Mouse (Mus musculus): Measurements from ENCODE around the gene Nfkb2. TPM values are rescaled to one million over a fixed set of nuclear protein-coding genes. Genes with fewer than 3 reads are reported as not detected.

Gene Nfkb2
- polyA plus RNA-seq, 1 experiment from 2014 or later, result 4.2 TPM

DNA sequence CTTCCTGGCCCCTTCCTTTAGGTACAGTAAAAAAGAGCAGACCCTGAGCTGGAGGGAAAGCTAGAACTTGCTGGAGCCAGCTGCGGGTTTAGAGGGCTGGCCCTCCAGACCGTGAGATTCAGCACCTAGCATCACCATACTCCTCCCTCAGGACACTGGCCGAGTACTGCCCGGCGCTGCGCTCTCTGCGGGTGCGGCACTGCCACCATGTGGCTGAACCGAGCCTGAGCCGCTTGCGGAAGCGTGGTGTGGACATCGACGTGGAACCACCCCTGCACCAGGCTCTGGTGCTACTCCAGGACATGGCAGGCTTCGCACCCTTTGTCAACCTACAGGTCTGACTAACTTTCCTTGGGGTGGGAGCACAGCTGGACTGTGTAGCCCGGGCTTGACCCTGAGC lies 25.8 kb downstream of the Nfkb2 start:
- H3K9me3 ChIP-seq (ENCODE audit: control insufficient read depth, low read length), result no peaks in the 10 kb centered on the region
- 4% methylated on average over 16 of the region's 16 CpGs for WGBS
- peaks cover 2% of the 10 kb centered on the region; the same call in 1 of the 2 replicates for H3K36me3 ChIP-seq (ENCODE audit: control insufficient read depth, insufficient read depth, low read length)
- H3K27me3 ChIP-seq (ENCODE audit: control insufficient read depth, insufficient read depth, low read length), result peaks cover 9% of the 10 kb centered on the region; the same call in 1 of the 2 replicates
- H3K4me2 ChIP-seq (ENCODE audit: low read depth, low read length, severe bottlenecking), result 0 out of 2 replicates have a peak overlapping the region, but pooled peaks have one; percentile 18
- ATAC-seq (replicated peaks; ENCODE audit: low FRiP score) (peak; percentile 32; the same call in 1 of the 2 replicates), DNase-seq (ENCODE audit: low spot score) (peak; percentile 85)
- H3K4me3 ChIP-seq (ENCODE audit: low read depth, low read length), result no peak overlapping the region
- no peak overlapping the region for H3K27ac ChIP-seq (ENCODE audit: low read depth, low read length)
- H3K9ac ChIP-seq (ENCODE audit: low read length), result no peak overlapping the region
- H3K4me1 ChIP-seq (replicated peaks; ENCODE audit: control insufficient read depth, insufficient read depth, low read length), result peaks cover 20% of the 10 kb centered on the region

DNA sequence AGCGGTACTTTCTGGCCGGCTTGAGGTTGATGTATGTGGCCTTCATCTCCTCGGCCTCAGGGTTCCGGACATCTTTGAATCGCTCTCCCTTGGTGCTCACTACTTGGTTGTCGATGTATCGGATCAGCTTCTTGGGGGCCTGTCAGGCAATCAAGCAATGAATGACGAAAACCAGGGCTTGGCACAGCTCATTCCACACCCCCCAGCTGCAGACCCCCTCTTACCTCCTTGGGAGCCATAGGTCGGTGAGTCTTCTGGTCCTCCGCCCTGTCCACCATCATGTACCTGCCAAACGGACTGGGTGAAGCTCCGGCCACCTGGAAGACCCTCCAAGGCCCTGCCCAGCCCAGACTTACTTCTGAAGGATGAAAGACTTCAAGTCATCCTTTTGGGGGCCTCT lies 26.6 kb downstream of the Nfkb2 start:
- H3K4me3 ChIP-seq (ENCODE audit: low read depth, low read length), result no peak overlapping the region
- no peak overlapping the region for H3K4me2 ChIP-seq (ENCODE audit: low read depth, low read length, severe bottlenecking)
- no peak for DNase-seq (ENCODE audit: low spot score)
- peaks cover 4% of the 10 kb centered on the region; the same call in 1 of the 2 replicates for H3K27me3 ChIP-seq (ENCODE audit: control insufficient read depth, insufficient read depth, low read length)
- H3K27ac ChIP-seq (ENCODE audit: low read depth, low read length), result no peak overlapping the region
- H3K4me1 ChIP-seq (replicated peaks; ENCODE audit: control insufficient read depth, insufficient read depth, low read length), result peaks cover 20% of the 10 kb centered on the region
- H3K9ac ChIP-seq (ENCODE audit: low read length), result no peak overlapping the region
- no peaks in the 10 kb centered on the region for H3K9me3 ChIP-seq (ENCODE audit: control insufficient read depth, low read length)
- no peak for ATAC-seq (replicated peaks; ENCODE audit: low FRiP score)
- 91% methylated on average over 12 of the region's 12 CpGs for WGBS
- peaks cover 2% of the 10 kb centered on the region; the same call in 1 of the 2 replicates for H3K36me3 ChIP-seq (ENCODE audit: control insufficient read depth, insufficient read depth, low read length)

- Histone ChIP-seq H3K9me3 (ENCODE audit: control insufficient read depth, low read length) (no peaks in the 10 kb centered on the region), H3K4me1 (replicated peaks; ENCODE audit: control insufficient read depth, insufficient read depth, low read length) (peaks cover 17% of the 10 kb centered on the region), H3K9ac (ENCODE audit: low read length) (no peak overlapping the region), H3K4me3 (ENCODE audit: low read depth, low read length) (no peak overlapping the region), H3K27ac (ENCODE audit: low read depth, low read length) (no peak overlapping the region), H3K27me3 (ENCODE audit: control insufficient read depth, insufficient read depth, low read length) (peaks cover 3% of the 10 kb centered on the region; the same call in 1 of the 2 replicates), H3K36me3 (ENCODE audit: control insufficient read depth, insufficient read depth, low read length) (peaks cover 2% of the 10 kb centered on the region; the same call in 1 of the 2 replicates), H3K4me2 (ENCODE audit: low read depth, low read length, severe bottlenecking) (no peak overlapping the region)
- no peak for ATAC-seq (replicated peaks; ENCODE audit: low FRiP score)
- 92% methylated on average over 14 of the region's 14 CpGs for WGBS
- DNase-seq (ENCODE audit: low spot score), result no peak
Observed at GRCm38 (mm10) chr19:46331326-46331725, 27.2 kb downstream of the Nfkb2 start.

- 88% methylated on average over 3 of the region's 3 CpGs for WGBS
- no peak for DNase-seq (ENCODE audit: low spot score)
- H3K27me3 ChIP-seq (ENCODE audit: control insufficient read depth, insufficient read depth, low read length), result no peaks in the 10 kb centered on the region
- H3K9ac ChIP-seq (ENCODE audit: low read length), result no peak overlapping the region
- ATAC-seq (replicated peaks; ENCODE audit: low FRiP score), result no peak
- H3K4me2 ChIP-seq (ENCODE audit: low read depth, low read length, severe bottlenecking), result no peak overlapping the region
- no peak overlapping the region for H3K4me3 ChIP-seq (ENCODE audit: low read depth, low read length)
- peaks cover 2% of the 10 kb centered on the region; the same call in 1 of the 2 replicates for H3K36me3 ChIP-seq (ENCODE audit: control insufficient read depth, insufficient read depth, low read length)
- no peaks in the 10 kb centered on the region for H3K9me3 ChIP-seq (ENCODE audit: control insufficient read depth, low read length)
- H3K4me1 ChIP-seq (replicated peaks; ENCODE audit: control insufficient read depth, insufficient read depth, low read length), result peaks cover 11% of the 10 kb centered on the region
- H3K27ac ChIP-seq (ENCODE audit: low read depth, low read length), result no peak overlapping the region
Observed at GRCm38 (mm10) chr19:46331936-46332335, 27.8 kb downstream of the Nfkb2 start.

GRCm38 (mm10) chr19:46332721-46333339 lies 28.7 kb downstream of the Nfkb2 start:
- H3K27me3 ChIP-seq (ENCODE audit: control insufficient read depth, insufficient read depth, low read length), result no peaks in the 10 kb centered on the region
- no peaks in the 10 kb centered on the region for H3K9me3 ChIP-seq (ENCODE audit: control insufficient read depth, low read length)
- H3K4me1 ChIP-seq (replicated peaks; ENCODE audit: control insufficient read depth, insufficient read depth, low read length), result peaks cover 15% of the 10 kb centered on the region
- no peak overlapping the region for H3K9ac ChIP-seq (ENCODE audit: low read length)
- peaks cover 2% of the 10 kb centered on the region; the same call in 1 of the 2 replicates for H3K36me3 ChIP-seq (ENCODE audit: control insufficient read depth, insufficient read depth, low read length)
- WGBS, result 38% methylated on average over 7 of the region's 7 CpGs
- ATAC-seq (replicated peaks; ENCODE audit: low FRiP score) (no peak), DNase-seq (ENCODE audit: low spot score) (no peak)
- no peak overlapping the region for H3K4me3 ChIP-seq (ENCODE audit: low read depth, low read length)
- H3K27ac ChIP-seq (ENCODE audit: low read depth, low read length), result no peak overlapping the region
- H3K4me2 ChIP-seq (ENCODE audit: low read depth, low read length, severe bottlenecking), result no peak overlapping the region

- WGBS, result 90% methylated on average over 3 of the region's 3 CpGs
Observed at GRCm38 (mm10) chr19:46333906-46334305, 29.8 kb downstream of the Nfkb2 start.

DNA sequence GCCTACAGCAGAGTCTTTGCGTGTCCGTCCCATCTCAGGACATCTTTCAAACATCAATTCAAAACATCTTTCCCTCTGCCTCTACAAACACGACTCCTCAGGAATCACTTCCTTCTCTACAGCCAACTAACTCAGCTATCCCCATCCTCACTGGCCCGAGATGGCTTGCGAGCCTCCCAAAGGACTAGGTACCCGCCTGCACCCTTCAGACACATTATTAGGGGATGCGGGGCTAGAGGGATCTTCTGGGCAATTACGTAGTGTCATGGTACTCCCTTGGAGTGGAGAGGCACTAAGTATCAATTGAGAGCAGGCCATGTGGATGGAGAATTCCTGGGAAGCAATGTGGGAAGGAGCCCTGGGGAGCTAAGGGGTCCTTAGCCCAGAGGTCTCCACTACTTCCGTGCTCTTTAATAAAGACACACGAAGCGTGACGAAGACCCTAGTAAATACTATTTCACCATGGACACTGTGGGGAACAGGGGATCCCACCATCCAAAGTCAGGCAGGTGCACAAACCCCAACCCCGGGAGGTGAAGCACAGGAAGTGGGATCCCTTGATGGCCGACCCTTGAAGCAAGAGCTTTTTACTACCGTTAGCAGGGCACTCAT lies 33.7 kb downstream of the Nfkb2 start:
- Histone ChIP-seq H3K27ac (ENCODE audit: low read depth, low read length) (no peak overlapping the region), H3K27me3 (ENCODE audit: control insufficient read depth, insufficient read depth, low read length) (no peaks in the 10 kb centered on the region), H3K4me1 (replicated peaks; ENCODE audit: control insufficient read depth, insufficient read depth, low read length) (peaks cover 7% of the 10 kb centered on the region), H3K4me2 (ENCODE audit: low read depth, low read length, severe bottlenecking) (peak overlapping the region; percentile 64), H3K36me3 (ENCODE audit: control insufficient read depth, insufficient read depth, low read length) (no peaks in the 10 kb centered on the region), H3K9ac (ENCODE audit: low read length) (peak overlapping the region; percentile 69), H3K9me3 (ENCODE audit: control insufficient read depth, low read length) (no peaks in the 10 kb centered on the region), H3K4me3 (ENCODE audit: low read depth, low read length) (peak overlapping the region; percentile 54)
- ATAC-seq (replicated peaks; ENCODE audit: low FRiP score) (peak; percentile 16), DNase-seq (ENCODE audit: low spot score) (no peak)
- WGBS, result 33% methylated on average over 15 of the region's 15 CpGs

More at GRCm38 (mm10) chr19:46333906-46334305, 29.8 kb downstream of the Nfkb2 start:
- H3K9me3 ChIP-seq (ENCODE audit: control insufficient read depth, low read length), result no peaks in the 10 kb centered on the region
- ATAC-seq (replicated peaks; ENCODE audit: low FRiP score), result no peak
- H3K4me3 ChIP-seq (ENCODE audit: low read depth, low read length), result no peak overlapping the region
- no peak overlapping the region for H3K27ac ChIP-seq (ENCODE audit: low read depth, low read length)
- DNase-seq (ENCODE audit: low spot score), result no peak
- no peak overlapping the region for H3K4me2 ChIP-seq (ENCODE audit: low read depth, low read length, severe bottlenecking)
- H3K36me3 ChIP-seq (ENCODE audit: control insufficient read depth, insufficient read depth, low read length), result peaks cover 2% of the 10 kb centered on the region; the same call in 1 of the 2 replicates
- H3K9ac ChIP-seq (ENCODE audit: low read length), result no peak overlapping the region
- H3K4me1 ChIP-seq (replicated peaks; ENCODE audit: control insufficient read depth, insufficient read depth, low read length), result peaks cover 16% of the 10 kb centered on the region
- no peaks in the 10 kb centered on the region for H3K27me3 ChIP-seq (ENCODE audit: control insufficient read depth, insufficient read depth, low read length)

DNA sequence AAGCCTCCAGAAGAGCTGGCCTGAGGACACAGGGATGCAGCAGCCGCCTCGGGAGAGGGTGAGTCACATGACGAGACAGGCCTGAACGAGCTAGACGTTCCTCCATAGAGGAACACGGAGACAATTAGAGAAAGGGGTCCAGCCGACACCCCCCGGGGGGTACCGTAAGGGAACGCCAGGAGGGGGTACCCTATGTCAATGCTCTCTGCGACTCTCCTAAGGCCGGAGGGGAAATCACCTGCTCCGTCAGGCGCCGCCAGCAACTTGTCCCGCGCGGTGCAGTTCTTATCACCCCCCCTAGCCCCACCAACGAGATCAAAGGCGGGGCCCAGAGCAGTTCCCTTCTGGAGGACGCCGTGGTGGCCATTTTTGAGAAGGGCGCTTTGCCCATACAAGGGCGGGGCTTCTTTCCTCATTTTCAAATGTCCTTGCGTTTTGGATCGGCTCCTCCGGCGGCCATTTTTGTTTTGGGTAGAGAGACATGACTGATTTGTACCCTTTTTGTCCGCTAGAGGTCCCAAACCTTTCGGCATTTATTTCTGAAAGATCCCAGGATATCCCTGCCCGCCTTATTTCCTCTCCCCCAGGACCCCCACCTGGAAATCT lies 34.3 kb downstream of the Nfkb2 start, which contains the start of gene Cuedc2:
Gene Cuedc2 (minus strand): TSS at position 372 of the 606 bp plus-strand sequence.
- DNase-seq (ENCODE audit: low spot score) (peak; percentile 97), ATAC-seq (replicated peaks; ENCODE audit: low FRiP score) (peak; percentile 90)
- Histone ChIP-seq H3K4me2 (ENCODE audit: low read depth, low read length, severe bottlenecking) (peak within 1 kb of the TSS; percentile 64), H3K4me3 (ENCODE audit: low read depth, low read length) (peak within 1 kb of the TSS; percentile 54), H3K4me1 (replicated peaks; ENCODE audit: control insufficient read depth, insufficient read depth, low read length) (peaks cover 6% of the 10 kb centered on the region; the same call in 1 of the 2 replicates), H3K27ac (ENCODE audit: low read depth, low read length) (no peak within 1 kb of the TSS), H3K36me3 (ENCODE audit: control insufficient read depth, insufficient read depth, low read length) (no peaks in the 10 kb centered on the region), H3K9me3 (ENCODE audit: control insufficient read depth, low read length) (no peaks in the 10 kb centered on the region), H3K9ac (ENCODE audit: low read length) (peak within 1 kb of the TSS; percentile 69), H3K27me3 (ENCODE audit: control insufficient read depth, insufficient read depth, low read length) (no peaks in the 10 kb centered on the region)
- WGBS, result under 1% methylated on average over 31 of the region's 31 CpGs
